ENCODE assay signal across 25 mouse cellular contexts in the genomic region with DNA sequence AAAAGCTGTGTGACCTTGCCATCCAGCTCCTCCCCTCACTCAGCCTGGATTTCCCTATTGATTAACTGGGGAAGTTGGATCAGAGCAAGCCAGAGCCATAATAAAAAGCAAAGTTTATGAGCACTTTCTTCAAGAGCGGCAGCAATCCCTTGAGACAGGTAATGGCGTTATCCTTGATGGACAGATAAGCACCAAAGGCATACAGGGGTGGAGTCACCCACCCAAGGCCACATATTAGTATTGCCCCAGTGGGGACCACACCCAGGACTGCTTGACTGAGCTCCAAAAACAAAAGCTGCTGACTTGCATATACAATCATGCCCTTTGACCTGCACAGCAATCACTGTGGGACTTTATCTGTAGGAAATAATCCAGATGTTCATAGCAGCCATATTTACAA. TPM values are rescaled to one million over a fixed set of nuclear protein-coding genes. Genes with fewer than 3 reads are reported as not detected.
A peak's percentile ranks its signal among the peaks of the same experiment; 100 is the strongest.
DNase-seq lines count a peak whose midpoint lies in the region; ATAC-seq and TF ChIP-seq lines count a peak whose summit lies in the region.
"Had no signal": no experiment of that assay in that cellular context is flagged by ENCODE, and none has a peak within 500 bp of the region (broad histone marks: within the 10 kb centered on the region; RNA-seq: fewer than 3 reads in every experiment).

No protein-coding gene starts in this region.

- ATAC-seq in intestine, embryonic 15.5 days: peak; percentile 93
- ATAC-seq: activated CD4-positive, CD25-positive, alpha-beta regulatory T cell, adult 4 months; CD4-positive, CD25-positive, alpha-beta regulatory T cell, adult 4 months; forebrain, embryonic 16.5 days; Patski had no signal

- TF ChIP-seq POLR2A in small intestine, adult 2 months (IDR thresholded peaks at IDR 0.05; ENCODE audit: low read depth, low read length): no peak

- H3K9me3 ChIP-seq in intestine, embryonic 15.5 days: no peaks in the 10 kb centered on the region
- H3K9me3 ChIP-seq: embryonic facial prominence, embryonic 13.5 days; forebrain, embryonic 12.5 days; heart, embryonic 10.5 days; hindbrain, embryonic 12.5 days had no signal

- no peak overlapping the region for H3K4me2 ChIP-seq in intestine, embryonic 15.5 days (replicated peaks)
- H3K4me2 ChIP-seq: embryonic facial prominence, embryonic 13.5 days; forebrain, embryonic 12.5 days; hindbrain, embryonic 12.5 days had no signal

- TF ChIP-seq CTCF in small intestine, adult 2 months (IDR thresholded peaks at IDR 0.05; ENCODE audit: extremely low read depth, insufficient read length, insufficient replicate concordance, low read depth, low read length): no peak

- peak overlapping the region; percentile 40; the same call in 1 of the 2 replicates for H3K27ac ChIP-seq in intestine, embryonic 15.5 days
- peak overlapping the region; percentile 78 for H3K27ac ChIP-seq in small intestine, adult 2 months (ENCODE audit: insufficient read depth, low read depth, low read length)
- H3K27ac ChIP-seq: embryonic facial prominence, embryonic 13.5 days; forebrain, embryonic 12.5 days; heart, embryonic 10.5 days; hindbrain, embryonic 12.5 days had no signal

- WGBS in intestine, embryonic 15.5 days: 26% methylated on average over 2 of the region's 2 CpGs
- WGBS in small intestine, adult 2 months: 29% methylated on average over 2 of the region's 2 CpGs

- no peak overlapping the region for H3K4me3 ChIP-seq in intestine, embryonic 15.5 days (replicated peaks)
- H3K4me3 ChIP-seq in small intestine, adult 2 months (ENCODE audit: low read depth, low read length): peak overlapping the region; percentile 32
- H3K4me3 ChIP-seq: embryonic facial prominence, embryonic 13.5 days; forebrain, embryonic 12.5 days; heart, embryonic 10.5 days; hindbrain, embryonic 12.5 days had no signal

- H3K27me3 ChIP-seq in intestine, embryonic 15.5 days (replicated peaks): no peaks in the 10 kb centered on the region; the same call in 1 of the 2 replicates
- no peaks in the 10 kb centered on the region for H3K27me3 ChIP-seq in small intestine, adult 2 months (ENCODE audit: control insufficient read depth, insufficient read depth, low read length)
- H3K27me3 ChIP-seq: embryonic facial prominence, embryonic 13.5 days; forebrain, embryonic 12.5 days; Patski had no signal

- no peaks in the 10 kb centered on the region for H3K36me3 ChIP-seq in intestine, embryonic 15.5 days
- no peaks in the 10 kb centered on the region for H3K36me3 ChIP-seq in small intestine, adult 2 months (ENCODE audit: control insufficient read depth, insufficient read depth, low read length)
- H3K36me3 ChIP-seq: embryonic facial prominence, embryonic 13.5 days; forebrain, embryonic 12.5 days; G1E; heart, embryonic 10.5 days; hindbrain, embryonic 12.5 days had no signal

- peaks cover 31% of the 10 kb centered on the region for H3K4me1 ChIP-seq in intestine, embryonic 15.5 days (replicated peaks)
- peaks cover 63% of the 10 kb centered on the region for H3K4me1 ChIP-seq in small intestine, adult 2 months (ENCODE audit: control insufficient read depth, insufficient read depth, insufficient read length, low read length)
- H3K4me1 ChIP-seq: embryonic facial prominence, embryonic 13.5 days had no signal

- peak; percentile 20 for DNase-seq in lung, postnatal 10 days
- no peak for DNase-seq in lung, adult 18-20 months
- peak; percentile 42 for DNase-seq in NIH3T3 (ENCODE audit: low read depth)
- DNase-seq in thymus, postnatal 25 days: no peak
- DNase-seq in thymus, postnatal 36 days: no peak
- DNase-seq: adrenal gland, postnatal 14 days; B cell, adult 2 months; cerebellum, adult 11-12 months; cerebellum, adult 9-10 months; cerebellum, postnatal 25 days; gastrocnemius, postnatal 10 days; heart, adult 18-20 months; heart, postnatal 10 days; heart, postnatal 4 days had no signal

- H3K9ac ChIP-seq in intestine, embryonic 15.5 days: no peak overlapping the region
- H3K9ac ChIP-seq: embryonic facial prominence, embryonic 13.5 days; forebrain, embryonic 12.5 days; hindbrain, embryonic 12.5 days had no signal

RNA-seq across cellular contexts. Expression of a gene that starts 31.0 kb away (rescaled TPM):
- 5.1 and 5.2 TPM in 2 replicates for polyA plus RNA-seq in intestine, embryonic 15.5 days (2015; fragmentation: Nextera tagmentation; extraction: Ambion mirVana)
- 16.5 and 51.5 TPM in 2 replicates for polyA plus RNA-seq in small intestine, adult 2 months (2012; rRNA removed)
- polyA plus RNA-seq: activated CD4-positive, CD25-positive, alpha-beta regulatory T cell, adult 4 months; CD4-positive, CD25-positive, alpha-beta regulatory T cell, adult 4 months; forebrain, embryonic 12.5 days; G1E; hindbrain, embryonic 12.5 days; Patski had no signal

Comparison
In these comparisons a context has a peak if more than half of its experiments do, and no peak if none do; other contexts are left out.
1. DNase-seq: peak in lung, postnatal 10 days (single experiment) and NIH3T3 (single experiment); none in lung, adult 18-20 months (0 of 2), thymus, postnatal 25 days (single experiment) and thymus, postnatal 36 days (0 of 2).